Mouse (Mus musculus): Measurements from ENCODE around the gene Aurka.

Aurka gene

GRCm38 (mm10) chr2:172381341-172381740, 11.0 kb upstream of the Aurka start:
- no peak for DNase-seq (ENCODE audit: low spot score)

GRCm38 (mm10) chr2:172380513-172380912, 10.2 kb upstream of the Aurka start:
- peak; percentile 44 for DNase-seq (ENCODE audit: low spot score)

GRCm38 (mm10) chr2:172378332-172378731, 8.0 kb upstream of the Aurka start:
- peak; percentile 38 for DNase-seq (ENCODE audit: low spot score)

- DNase-seq (ENCODE audit: low spot score) = no peak
These were observed 6.7 kb upstream of the Aurka start for GRCm38 (mm10) chr2:172376999-172377515.

GRCm38 (mm10) chr2:172376551-172376950, 6.2 kb upstream of the Aurka start:
- DNase-seq (ENCODE audit: low spot score) = no peak

- DNase-seq (ENCODE audit: low spot score) = no peak
These were observed 923 bp upstream of the Aurka start for GRCm38 (mm10) chr2:172371258-172371657.

- DNase-seq (ENCODE audit: low spot score) = no peak
These were observed 7.2 kb downstream of the Aurka start for GRCm38 (mm10) chr2:172363176-172363575.

GRCm38 (mm10) chr2:172355833-172356232, 14.5 kb downstream of the Aurka start:
- DNase-seq (ENCODE audit: low spot score) = no peak

GRCm38 (mm10) chr2:172354761-172355160, 15.6 kb downstream of the Aurka start:
- no peak for DNase-seq (ENCODE audit: low spot score)

- no peak for DNase-seq (ENCODE audit: low spot score)
These were observed 17.1 kb downstream of the Aurka start for GRCm38 (mm10) chr2:172353218-172353617.

- no peak for DNase-seq (ENCODE audit: low spot score)
These were observed 19.6 kb downstream of the Aurka start for GRCm38 (mm10) chr2:172350773-172351172.

GRCm38 (mm10) chr2:172349776-172350175, 20.6 kb downstream of the Aurka start:
- DNase-seq (ENCODE audit: low spot score) = no peak

GRCm38 (mm10) chr2:172348297-172348950, 21.9 kb downstream of the Aurka start:
- DNase-seq (ENCODE audit: low spot score) = no peak

- no peak for DNase-seq (ENCODE audit: low spot score)
These were observed 23.3 kb downstream of the Aurka start for GRCm38 (mm10) chr2:172346933-172347611.

GRCm38 (mm10) chr2:172346034-172346929, 24.1 kb downstream of the Aurka start:
- peak; percentile 43 for DNase-seq (ENCODE audit: low spot score)

GRCm38 (mm10) chr2:172345258-172345738, 25.0 kb downstream of the Aurka start, which contains the start of gene Fam210b:
Gene Fam210b, plus strand, starts transcription at chr2:172345565.
- DNase-seq (ENCODE audit: low spot score) = peak; percentile 95

GRCm38 (mm10) chr2:172344669-172345068, 25.7 kb downstream of the Aurka start:
- no peak for DNase-seq (ENCODE audit: low spot score)

GRCm38 (mm10) chr2:172343751-172344150, 26.6 kb downstream of the Aurka start:
- DNase-seq (ENCODE audit: low spot score) = no peak

GRCm38 (mm10) chr2:172341606-172342005, 28.7 kb downstream of the Aurka start:
- DNase-seq (ENCODE audit: low spot score) = no peak

- no peak for DNase-seq (ENCODE audit: low spot score)
These were observed 29.4 kb downstream of the Aurka start for GRCm38 (mm10) chr2:172340936-172341335.

- no peak for DNase-seq (ENCODE audit: low spot score)
These were observed 32.0 kb downstream of the Aurka start for GRCm38 (mm10) chr2:172338206-172338942.
